Mouse (Mus musculus) embryonic facial prominence, embryonic 11.5 days (tissue): ENCODE measurements around the gene Gm11444. TPM values are rescaled to one million over a fixed set of nuclear protein-coding genes. Genes with fewer than 3 reads are reported as not detected.

Experiments used
- ATAC-seq: fragments of 200-750 bp; cut with Nextera tagmentation; replicated peaks from 2 replicates; pipeline ENCODE4 v1.8.0; 2017; ENCODE audit warnings: low read depth; ENCODE audit not compliant: insufficient number of reproducible peaks, low FRiP score, low TSS enrichment
- DNase-seq: peaks from one replicate; pipeline ENCODE4 v3.0.0-alpha.2; 2015; ENCODE audit warnings: low spot score
- H3K27ac ChIP-seq: fragments of 300-500 bp; sonication (generic); replicated peaks from 2 replicates; pipeline ENCODE4 v1.5.1; 2014; ENCODE audit warnings: mild to moderate bottlenecking, low read depth, low read length, control low read depth
- H3K27me3 ChIP-seq: fragments of 300-500 bp; sonication (generic); 2 replicates; pipeline ENCODE4 v1.6.1; 2014; ENCODE audit warnings: mild to moderate bottlenecking, low read length, moderate library complexity, mixed read lengths; ENCODE audit not compliant: control insufficient read depth, insufficient read depth
- H3K36me3 ChIP-seq: fragments of 300-500 bp; sonication (generic); replicated peaks from 2 replicates; pipeline ENCODE4 v1.6.1; 2014; ENCODE audit warnings: low read depth, mild to moderate bottlenecking, low read length, moderate library complexity, mixed read lengths; ENCODE audit not compliant: control insufficient read depth, insufficient read depth
- H3K4me1 ChIP-seq: fragments of 300-500 bp; sonication (generic); 2 replicates; pipeline ENCODE4 v1.6.1; 2014; ENCODE audit warnings: low read length, mixed read lengths; ENCODE audit not compliant: control insufficient read depth, insufficient read depth
- H3K4me2 ChIP-seq: fragments of 300-500 bp; sonication (generic); 2 replicates; pipeline ENCODE4 v1.6.1; 2014; ENCODE audit warnings: low read depth, mild to moderate bottlenecking, control low read depth, low read length, moderate library complexity
- H3K4me3 ChIP-seq: fragments of 300-500 bp; sonication (generic); 2 replicates; pipeline ENCODE4 v1.5.1; 2014; ENCODE audit warnings: low read depth, low read length, control low read depth
- H3K9ac ChIP-seq: fragments of 300-500 bp; sonication (generic); replicated peaks from 2 replicates; pipeline ENCODE4 v1.6.1; 2014; ENCODE audit warnings: mild to moderate bottlenecking, control low read depth, low read length
- H3K9me3 ChIP-seq: fragments of 300-500 bp; sonication (generic); replicated peaks from 2 replicates; pipeline ENCODE4 v1.6.1; 2016; ENCODE audit warnings: mild to moderate bottlenecking, low read length, inconsistent platforms, mixed read lengths; ENCODE audit not compliant: control insufficient read depth
- WGBS: fragments of 180-500 bp; shearing (Covaris S2); extraction: QIAGEN DNeasy Blood & Tissue Kit; methylation state at CpG from one replicate; pipeline ENCODE4 v1.1.7; 2014; 5-methylcytosine and 5-hydroxymethylcytosine counted together
- polyA plus RNA-seq: library from polyadenylated mRNA; unstranded; fragments of >200 nt; fragmentation: Nextera tagmentation; extraction: Ambion mirVana; gene quantifications from 2 replicates; pipeline ENCODE4 v1.2.1, GENCODE M21; 2014

Gene Gm11444
- polyA plus RNA-seq = not detected in 2 replicates

GRCm38 (mm10) chr11:85850233-85850632 is at the start of gene Gm11444:
Gene Gm11444, minus strand, starts transcription at chr11:85850333.
- H3K27me3 ChIP-seq = no peaks in the 10 kb centered on the region
- no peak within 1 kb of the TSS for H3K27ac ChIP-seq
- 87% methylated on average over 6 of the region's 6 CpGs for WGBS
- H3K4me2 ChIP-seq = no peak within 1 kb of the TSS
- H3K4me1 ChIP-seq = no peaks in the 10 kb centered on the region
- no peak for DNase-seq
- H3K4me3 ChIP-seq = no peak within 1 kb of the TSS
- no peak for ATAC-seq
- H3K9ac ChIP-seq = no peak within 1 kb of the TSS
- no peaks in the 10 kb centered on the region for H3K36me3 ChIP-seq
- H3K9me3 ChIP-seq = no peaks in the 10 kb centered on the region

- WGBS = 25% methylated on average over 10 of the region's 13 CpGs
- H3K27ac ChIP-seq = no peak overlapping the region
- peaks cover 7% of the 10 kb centered on the region; the same call in 1 of the 2 replicates for H3K4me1 ChIP-seq
- H3K4me2 ChIP-seq = no peak overlapping the region
- peak; percentile 60; the same call in 1 of the 2 replicates for ATAC-seq
- no peak for DNase-seq
- H3K4me3 ChIP-seq = no peak overlapping the region
- no peaks in the 10 kb centered on the region for H3K36me3 ChIP-seq
- no peak overlapping the region; the same call in 1 of the 2 replicates for H3K9ac ChIP-seq
- H3K9me3 ChIP-seq = no peaks in the 10 kb centered on the region
- peaks cover 42% of the 10 kb centered on the region for H3K27me3 ChIP-seq
Measured at GRCm38 (mm10) chr11:85896335-85896985, 46.3 kb upstream of the Gm11444 start.

GRCm38 (mm10) chr11:85894731-85895545 is 44.8 kb upstream of the Gm11444 start:
- Histone ChIP-seq H3K9ac (peak overlapping the region; percentile 22; the same call in 1 of the 2 replicates), H3K27me3 (peaks cover 57% of the 10 kb centered on the region), H3K4me2 (peak overlapping the region; percentile 58), H3K4me3 (peak overlapping the region; percentile 29), H3K27ac (no peak overlapping the region), H3K36me3 (no peaks in the 10 kb centered on the region), H3K9me3 (no peaks in the 10 kb centered on the region), H3K4me1 (peaks cover 10% of the 10 kb centered on the region)
- ATAC-seq (no peak), DNase-seq (no peak)
- under 1% methylated on average over 43 of the region's 43 CpGs for WGBS

GRCm38 (mm10) chr11:85894136-85894530 is 44.0 kb upstream of the Gm11444 start:
- no peak overlapping the region for H3K4me2 ChIP-seq
- no peak overlapping the region for H3K27ac ChIP-seq
- no peaks in the 10 kb centered on the region for H3K9me3 ChIP-seq
- ATAC-seq = no peak
- DNase-seq = no peak
- H3K27me3 ChIP-seq = peaks cover 62% of the 10 kb centered on the region
- peaks cover 13% of the 10 kb centered on the region for H3K4me1 ChIP-seq
- no peak overlapping the region for H3K9ac ChIP-seq
- no peak overlapping the region for H3K4me3 ChIP-seq
- H3K36me3 ChIP-seq = no peaks in the 10 kb centered on the region
- WGBS = 1% methylated on average over 3 of the region's 3 CpGs

GRCm38 (mm10) chr11:85893400-85894135 is 43.4 kb upstream of the Gm11444 start:
- DNase-seq = no peak
- no peak overlapping the region for H3K9ac ChIP-seq
- 2% methylated on average over 13 of the region's 13 CpGs for WGBS

GRCm38 (mm10) chr11:85892771-85893170 is 42.6 kb upstream of the Gm11444 start:
- peaks cover 16% of the 10 kb centered on the region for H3K4me1 ChIP-seq
- H3K9ac ChIP-seq = no peak overlapping the region
- H3K9me3 ChIP-seq = no peaks in the 10 kb centered on the region
- WGBS = 4% methylated on average over 6 of the region's 6 CpGs
- no peak overlapping the region for H3K4me2 ChIP-seq
- peaks cover 64% of the 10 kb centered on the region for H3K27me3 ChIP-seq
- DNase-seq (no peak), ATAC-seq (no peak)
- H3K27ac ChIP-seq = no peak overlapping the region
- no peaks in the 10 kb centered on the region for H3K36me3 ChIP-seq
- H3K4me3 ChIP-seq = no peak overlapping the region

More at GRCm38 (mm10) chr11:85893400-85894135, 43.4 kb upstream of the Gm11444 start:
- Histone ChIP-seq H3K36me3 (no peaks in the 10 kb centered on the region), H3K27me3 (peaks cover 64% of the 10 kb centered on the region), H3K4me3 (no peak overlapping the region), H3K4me2 (no peak overlapping the region), H3K9me3 (no peaks in the 10 kb centered on the region), H3K27ac (no peak overlapping the region), H3K4me1 (peaks cover 13% of the 10 kb centered on the region)
- ATAC-seq = no peak

- ATAC-seq (no peak), DNase-seq (no peak)
- Histone ChIP-seq H3K36me3 (no peaks in the 10 kb centered on the region), H3K4me3 (no peak overlapping the region), H3K9ac (no peak overlapping the region), H3K9me3 (no peaks in the 10 kb centered on the region), H3K4me2 (no peak overlapping the region), H3K27ac (no peak overlapping the region), H3K27me3 (peaks cover 64% of the 10 kb centered on the region), H3K4me1 (peaks cover 16% of the 10 kb centered on the region)
- 3% methylated on average over 2 of the region's 2 CpGs for WGBS
Measured at GRCm38 (mm10) chr11:85891692-85892040, 41.5 kb upstream of the Gm11444 start.
